Mouse (Mus musculus): ENCODE measurements around the gene Pstpip1. TPM values are rescaled to one million over a fixed set of nuclear protein-coding genes. Genes with fewer than 3 reads are reported as not detected.

The Pstpip1 gene
- 1 to 10 TPM; 1.2 to 2.1 TPM for total RNA-seq (2021)
- 2.0 and 3.1 TPM in 2 replicates for polyA plus RNA-seq (2012; rRNA removed)
- long read RNA-seq, result 0 reads

GRCm38 (mm10) chr9:56089778-56090520 is at the start of gene Pstpip1:
TSS of gene Pstpip1 (plus strand) at chr9:56089962.
- peak; percentile 71 for DNase-seq

- DNase-seq, result peak; percentile 98
Measured at GRCm38 (mm10) chr9:56041372-56042180, 48.2 kb upstream of the Pstpip1 start, which contains the start of gene Rcn2. TSS of gene Rcn2 (plus strand) at chr9:56041845.

GRCm38 (mm10) chr9:56042181-56042621 is 47.6 kb upstream of the Pstpip1 start:
- DNase-seq, result no peak

- no peak for DNase-seq
Measured at GRCm38 (mm10) chr9:56053796-56054195, 36.0 kb upstream of the Pstpip1 start.

- no peak for DNase-seq
Measured at GRCm38 (mm10) chr9:56056147-56056546, 33.6 kb upstream of the Pstpip1 start.

- no peak for DNase-seq
Measured at GRCm38 (mm10) chr9:56062336-56062735, 27.4 kb upstream of the Pstpip1 start.

- DNase-seq, result no peak
Measured at GRCm38 (mm10) chr9:56065011-56065410, 24.8 kb upstream of the Pstpip1 start.

- no peak for DNase-seq
Measured at GRCm38 (mm10) chr9:56067964-56068363, 21.8 kb upstream of the Pstpip1 start.

- DNase-seq, result no peak
Measured at GRCm38 (mm10) chr9:56068630-56069029, 21.1 kb upstream of the Pstpip1 start.

GRCm38 (mm10) chr9:56072861-56073260 is 16.9 kb upstream of the Pstpip1 start:
- no peak for DNase-seq

GRCm38 (mm10) chr9:56074863-56075262 is 14.9 kb upstream of the Pstpip1 start:
- DNase-seq, result no peak

- DNase-seq, result peak; percentile 52
Measured at GRCm38 (mm10) chr9:56075264-56075663, 14.5 kb upstream of the Pstpip1 start.

GRCm38 (mm10) chr9:56075901-56076620 is 13.7 kb upstream of the Pstpip1 start:
- peak; percentile 17 for DNase-seq

GRCm38 (mm10) chr9:56079587-56079986 is 10.2 kb upstream of the Pstpip1 start:
- DNase-seq, result no peak

- DNase-seq, result no peak
Measured at GRCm38 (mm10) chr9:56086524-56086923, 3.2 kb upstream of the Pstpip1 start.

GRCm38 (mm10) chr9:56090546-56091225 is 924 bp downstream of the Pstpip1 start:
- DNase-seq, result no peak

- DNase-seq, result no peak
Measured at GRCm38 (mm10) chr9:56092102-56092501, 2.3 kb downstream of the Pstpip1 start.

- no peak for DNase-seq
Measured at GRCm38 (mm10) chr9:56097584-56098298, 8.0 kb downstream of the Pstpip1 start.

- DNase-seq, result no peak
Measured at GRCm38 (mm10) chr9:56100041-56100522, 10.3 kb downstream of the Pstpip1 start.

GRCm38 (mm10) chr9:56101022-56101421 is 11.3 kb downstream of the Pstpip1 start:
- peak; percentile 24 for DNase-seq

- no peak for DNase-seq
Measured at GRCm38 (mm10) chr9:56104921-56105320, 15.2 kb downstream of the Pstpip1 start.

Data from adrenal gland, adult 2 months (tissue).